Mouse (Mus musculus): ENCODE results near the gene Tcaf1.

DNA sequence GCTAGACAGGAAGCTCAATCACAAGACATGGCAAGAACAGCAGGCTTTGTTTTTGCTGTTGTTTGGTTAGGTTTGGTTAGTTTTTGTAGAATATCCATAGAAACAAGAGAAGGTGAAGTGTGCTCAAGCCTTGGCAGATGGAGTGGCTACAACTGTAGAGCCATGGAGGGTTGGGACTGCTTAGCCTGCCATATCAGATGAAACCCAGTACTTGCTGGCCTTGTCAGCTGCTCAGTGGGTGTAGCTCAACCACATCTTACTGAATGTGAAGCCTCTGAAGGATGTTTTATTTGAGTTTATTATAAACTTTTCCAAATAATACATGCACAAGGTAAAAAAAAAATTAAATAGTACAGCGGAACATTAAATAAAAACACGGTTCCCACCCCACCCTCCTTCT lies 42.2 kb downstream of the Tcaf1 start:
- TF ChIP-seq CTCF (IDR thresholded peaks at IDR 0.05; ENCODE audit: low read depth) (no peak), EP300 (IDR thresholded peaks at IDR 0.05; ENCODE audit: low read depth) (no peak)

Measured in liver, postnatal 0 days (tissue).